Mouse (Mus musculus) fibroblast of lung, adult 2 months (primary cell): ENCODE data around the gene Dnajb12.

ENCODE experiments used
- DNase-seq: peaks from one replicate; pipeline ENCODE4 v3.0.0-alpha.2; 2011; ENCODE audit warnings: low read depth

Gene Dnajb12

DNA sequence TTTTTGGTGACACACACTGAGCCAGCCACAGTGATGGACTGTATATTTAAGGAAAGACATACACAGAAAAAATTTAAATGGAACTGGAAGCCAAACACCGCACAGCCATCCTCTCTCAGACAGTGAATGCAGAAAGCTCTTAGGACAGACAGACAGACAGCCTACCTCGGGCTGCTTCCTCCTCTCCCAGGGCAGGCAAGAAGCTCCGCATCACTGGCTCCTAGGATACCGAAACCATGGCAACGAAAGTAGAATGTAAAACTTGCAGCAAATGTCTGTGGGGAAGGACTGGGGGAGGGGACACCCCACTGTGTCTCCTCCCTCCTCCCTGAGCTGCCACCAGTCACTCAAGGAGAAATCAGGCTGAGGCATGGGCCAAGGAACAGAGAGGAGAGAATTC, 18.2 kb downstream of the Dnajb12 start:
- DNase-seq: no peak

DNA sequence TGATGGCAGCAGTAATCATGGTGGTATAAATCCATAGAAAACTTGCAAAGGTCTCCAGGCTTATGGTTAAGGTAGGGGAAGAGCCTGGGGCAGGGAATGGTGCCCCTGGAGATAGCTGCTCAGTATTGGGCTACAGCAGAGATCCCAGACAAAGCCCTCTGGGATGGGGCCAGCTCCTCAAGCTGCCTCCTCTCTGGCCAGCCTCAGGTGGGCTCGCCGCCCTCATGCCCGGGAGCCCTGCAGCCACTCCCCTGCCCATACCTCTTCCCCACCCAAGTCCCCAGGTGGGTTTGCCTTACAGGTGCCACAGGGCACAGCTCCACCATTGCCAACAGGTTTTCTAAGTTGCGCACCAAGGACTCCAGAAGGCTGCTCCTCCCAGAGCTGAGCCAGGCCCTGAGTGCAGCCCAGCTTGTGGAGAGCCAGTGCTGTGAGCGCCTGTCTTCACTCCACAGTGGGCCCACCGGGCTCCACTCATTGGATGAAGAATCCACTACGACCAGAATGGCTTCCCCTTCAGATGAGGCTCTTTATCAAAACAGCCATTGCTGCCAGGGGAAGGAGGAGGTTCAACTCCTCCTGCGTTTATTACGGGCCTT, 18.9 kb downstream of the Dnajb12 start:
- no peak for DNase-seq

DNA sequence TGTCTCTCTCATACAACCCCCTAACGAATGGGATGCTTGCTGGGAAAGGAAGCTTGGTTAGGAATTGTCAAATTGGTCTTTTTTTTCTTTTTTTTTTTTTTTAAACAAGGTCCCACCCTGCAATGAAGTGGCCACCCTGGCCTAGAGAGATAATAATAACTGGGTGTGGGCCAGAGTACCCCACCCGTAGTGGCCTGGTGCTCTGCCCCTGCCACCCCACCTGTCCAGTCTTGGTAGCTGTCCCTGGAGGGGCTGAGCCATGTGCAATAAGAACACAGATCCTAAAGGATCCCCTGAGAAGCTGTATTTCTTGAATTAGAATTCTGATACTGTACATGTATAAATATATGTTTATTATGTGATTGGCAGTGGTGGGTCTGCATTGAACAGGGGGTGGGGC, 19.6 kb downstream of the Dnajb12 start:
- no peak for DNase-seq

DNA sequence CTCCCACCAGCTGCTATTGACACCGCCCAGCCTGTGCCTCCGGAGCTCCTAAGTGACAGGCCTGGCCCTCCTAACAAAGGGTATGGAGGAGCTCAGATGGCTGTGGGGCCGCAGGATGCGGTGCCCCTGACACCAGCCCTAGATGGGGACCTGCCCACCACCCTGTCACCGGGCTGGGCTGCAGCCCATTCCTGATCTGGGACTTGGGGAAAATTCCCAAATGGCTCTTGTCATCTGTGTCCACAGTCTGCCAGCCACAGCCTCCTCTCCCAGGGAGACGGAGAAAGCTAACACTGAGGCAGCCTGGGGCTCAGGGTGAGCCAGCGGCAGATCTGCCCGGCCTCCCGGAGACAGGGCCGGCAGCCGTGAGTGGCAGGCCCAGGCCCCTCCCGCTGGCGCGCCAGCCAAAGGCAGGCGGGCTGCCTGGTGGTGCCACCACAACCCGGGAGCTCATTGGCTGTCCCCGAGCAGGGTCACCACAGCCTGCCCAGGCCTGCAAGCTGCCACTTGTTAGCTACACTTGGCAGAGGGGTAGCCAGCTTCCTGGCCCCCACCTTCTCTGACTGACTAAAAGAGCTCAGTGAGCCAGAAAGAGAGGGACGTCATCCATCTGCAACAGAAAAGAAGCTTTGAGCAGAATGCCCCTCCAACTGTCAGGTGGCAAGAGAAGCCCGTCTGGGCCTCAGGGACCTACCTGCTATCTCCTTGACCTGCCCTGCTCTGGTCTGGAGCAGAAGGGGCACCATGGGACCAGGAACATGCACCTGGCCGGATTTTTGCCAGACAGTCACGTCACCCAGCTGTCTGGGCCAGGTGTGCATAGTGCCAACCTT, 20.2 kb downstream of the Dnajb12 start:
- DNase-seq: peak; percentile 91

DNA sequence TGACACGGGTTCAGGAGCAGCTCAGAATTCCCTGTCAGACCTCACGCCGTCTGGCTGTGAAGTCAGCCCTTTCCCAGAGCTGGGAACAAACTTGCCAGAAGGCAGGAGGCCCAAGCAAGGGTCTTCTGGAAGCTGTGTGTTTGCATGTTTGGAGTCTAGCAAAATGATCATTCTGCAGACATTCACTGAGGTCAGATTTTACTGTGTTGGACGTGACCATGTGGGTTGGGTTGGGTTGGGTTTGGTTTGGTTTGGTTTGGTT, 20.7 kb downstream of the Dnajb12 start:
- no peak for DNase-seq

DNA sequence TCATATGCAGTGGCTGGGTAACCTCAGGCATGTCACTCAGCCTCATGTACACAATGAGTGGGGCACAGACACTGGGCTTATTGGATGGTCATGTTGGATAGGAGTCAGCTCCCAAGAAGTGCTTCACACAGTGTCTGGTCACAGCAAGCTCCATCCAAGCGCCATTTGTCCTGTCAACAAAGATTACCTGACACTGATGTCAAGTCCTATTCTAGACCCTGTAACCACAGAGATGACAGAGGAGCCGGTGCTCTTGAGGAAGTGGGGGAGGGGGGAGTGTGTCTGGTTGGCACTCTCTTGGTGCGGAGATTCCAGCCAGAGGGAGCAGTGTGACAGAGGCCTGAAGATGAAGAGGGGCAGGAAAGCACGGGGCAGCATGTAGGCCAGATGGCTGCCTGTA, 21.6 kb downstream of the Dnajb12 start:
- DNase-seq: no peak

DNA sequence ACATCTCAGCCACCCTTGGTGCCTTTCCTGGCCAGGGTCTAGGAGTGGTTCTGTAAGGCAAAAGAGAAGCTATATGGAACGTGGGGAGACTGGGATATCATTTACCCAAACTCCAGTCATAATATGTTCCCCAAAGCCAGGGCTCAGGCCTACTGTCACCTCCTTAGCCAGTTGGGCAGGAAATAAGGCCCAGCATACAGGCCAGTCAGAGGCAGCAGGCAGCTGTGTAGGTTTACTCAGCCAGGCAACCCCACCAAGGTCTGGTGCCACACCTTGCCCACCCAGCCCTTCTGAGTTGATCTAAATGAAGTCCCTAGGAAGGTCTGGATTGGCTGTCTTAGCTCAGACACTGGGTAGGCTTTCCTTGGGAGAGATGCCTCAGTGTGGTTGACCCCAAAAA, 22.1 kb downstream of the Dnajb12 start:
- DNase-seq: no peak

DNA sequence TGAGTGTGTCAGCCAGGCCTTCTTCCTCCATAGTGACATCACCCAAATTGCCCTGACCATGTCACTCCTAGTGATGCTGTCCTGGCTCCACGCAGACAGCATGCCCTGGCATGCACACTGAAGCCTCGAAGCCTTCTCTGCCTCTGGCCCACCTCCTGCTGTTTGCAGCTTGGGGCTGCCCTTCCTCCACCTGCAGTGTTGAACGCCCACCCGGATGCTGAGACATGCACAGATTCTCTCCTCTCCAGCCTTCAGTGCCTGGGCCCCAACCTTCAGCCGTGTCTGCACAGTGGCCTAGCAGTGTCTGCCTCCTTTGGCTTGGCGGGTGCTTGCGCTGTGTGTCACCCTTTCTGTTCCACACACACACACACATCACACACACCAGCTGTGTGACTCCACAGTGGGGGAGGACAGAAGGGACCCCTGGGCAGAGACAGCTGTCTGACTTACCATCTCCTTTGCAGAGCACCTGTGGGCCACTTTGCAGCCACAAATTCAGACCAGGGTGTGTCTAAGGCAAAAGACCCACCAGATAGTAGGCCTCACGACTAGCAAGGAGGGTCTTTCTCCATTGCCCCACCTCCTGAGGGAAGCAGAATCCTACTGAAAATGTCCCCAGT, 22.7 kb downstream of the Dnajb12 start:
- DNase-seq: no peak

DNA sequence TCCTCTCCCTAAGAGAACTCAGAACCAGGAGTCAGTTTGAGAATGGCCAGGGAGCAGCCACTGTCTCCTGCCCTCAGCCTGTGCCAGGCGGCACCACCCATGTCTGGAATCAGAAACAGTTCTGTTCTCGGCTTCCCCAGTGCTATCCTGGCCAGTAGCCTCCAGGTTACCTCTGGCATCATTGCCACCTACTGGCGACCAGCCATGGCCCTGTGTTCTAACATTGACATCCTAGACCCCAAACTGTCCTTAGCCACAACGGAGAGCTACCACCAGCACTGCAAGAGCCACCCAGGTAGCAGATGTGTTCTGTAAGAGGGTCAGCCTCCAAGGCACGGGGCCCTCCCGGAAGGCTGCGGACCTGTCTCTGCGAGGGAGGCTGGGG, 23.2 kb downstream of the Dnajb12 start:
- DNase-seq: no peak

DNA sequence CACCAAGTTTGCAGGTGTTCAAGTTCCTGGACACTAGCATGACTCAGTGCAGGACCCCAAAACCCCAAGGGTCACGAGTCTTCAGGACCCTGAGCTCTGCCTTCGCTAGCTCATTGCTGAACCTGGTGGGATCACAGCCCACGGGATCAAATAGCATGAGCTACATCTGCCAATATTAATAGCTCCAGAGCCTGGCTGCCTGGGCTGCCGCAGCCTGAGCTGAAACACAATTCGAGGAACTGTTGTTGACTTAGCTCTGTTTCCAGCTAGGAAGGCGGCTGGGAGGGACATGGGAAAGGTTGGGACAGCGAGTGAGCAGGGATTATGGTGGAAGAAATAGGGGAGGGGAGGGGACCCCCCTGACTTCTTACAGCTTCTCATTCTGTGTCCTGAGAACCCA, 23.8 kb downstream of the Dnajb12 start:
- DNase-seq: no peak

DNA sequence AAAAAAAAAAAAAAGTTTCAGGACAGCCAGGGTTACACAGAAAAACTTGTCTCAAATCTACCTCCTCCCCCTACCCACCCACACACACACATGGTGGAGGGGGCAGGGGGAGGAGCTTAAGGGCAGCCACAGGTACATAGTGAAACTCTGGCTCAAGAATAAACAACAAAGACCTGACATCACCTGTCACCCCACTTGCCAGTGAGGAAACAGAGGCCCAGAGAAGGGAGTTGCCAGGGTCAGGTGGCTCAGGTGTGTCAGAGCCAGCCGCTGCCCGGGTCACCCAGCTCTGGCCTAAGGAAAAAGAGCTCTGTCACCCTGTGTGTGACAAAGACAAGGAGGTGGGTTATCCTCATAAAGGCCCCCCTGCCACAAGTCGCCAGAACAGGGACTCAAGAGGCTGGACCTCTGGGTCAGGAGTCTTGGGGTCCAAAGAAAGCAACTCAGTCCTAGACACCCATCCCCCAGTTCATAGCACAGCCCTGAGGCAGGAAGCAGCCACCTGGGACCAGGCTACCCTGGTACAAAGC, 27.8 kb downstream of the Dnajb12 start:
- DNase-seq: no peak

DNA sequence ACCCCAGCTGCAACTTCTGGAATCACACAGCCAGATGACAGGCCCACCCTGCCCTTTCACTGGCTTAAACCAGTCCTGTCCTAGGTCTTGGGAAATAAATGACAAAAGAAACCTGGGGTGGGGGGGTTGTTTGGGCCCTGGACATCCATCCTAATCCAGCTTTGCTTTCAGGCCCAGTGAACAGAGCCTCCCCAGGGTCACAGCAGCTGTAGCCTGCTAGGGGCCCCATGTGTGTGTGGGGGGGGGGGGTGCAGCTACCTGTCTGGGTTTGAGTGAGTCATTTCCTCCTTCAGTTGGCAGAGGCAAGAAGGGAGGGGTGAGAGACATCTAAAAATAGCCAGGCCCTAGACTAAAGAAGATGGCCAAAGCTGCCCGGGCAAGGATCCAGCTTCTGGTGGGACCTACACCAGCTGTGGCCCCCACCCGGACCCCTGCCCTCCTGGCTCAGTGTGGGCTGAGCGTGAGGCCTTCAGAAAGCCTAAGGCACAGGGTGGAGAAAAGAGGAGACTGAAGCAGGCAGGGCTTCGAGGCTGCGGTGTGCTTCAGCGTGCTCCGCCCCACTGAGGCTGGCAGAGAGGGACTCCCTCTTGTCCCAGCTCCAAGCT, 28.4 kb downstream of the Dnajb12 start:
- DNase-seq: peak; percentile 89

DNA sequence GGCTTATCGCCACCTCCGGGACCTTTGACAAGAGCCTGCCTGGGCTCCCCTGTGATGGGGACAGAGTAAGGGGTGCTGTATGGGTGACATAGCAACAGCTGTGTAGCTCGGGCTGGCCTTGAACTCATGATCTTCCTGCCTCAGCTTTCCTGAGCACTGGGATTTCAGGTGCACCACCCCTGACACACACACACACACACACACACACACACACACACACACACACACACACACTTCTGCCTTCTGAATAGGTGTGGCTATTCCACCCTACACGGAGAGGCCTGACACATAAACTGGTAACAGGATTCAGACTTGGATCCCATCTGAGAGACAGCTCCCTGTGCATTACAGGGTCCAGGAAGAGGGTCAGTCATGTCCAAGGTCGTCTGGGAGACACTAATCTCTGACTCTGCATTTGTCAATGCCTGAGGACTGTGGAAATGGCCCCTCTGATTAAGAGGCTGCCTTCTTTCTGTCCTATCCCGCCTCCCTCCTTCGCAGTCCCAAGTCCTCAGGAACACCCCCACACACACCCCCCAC, 29.5 kb downstream of the Dnajb12 start:
- DNase-seq: no peak

DNA sequence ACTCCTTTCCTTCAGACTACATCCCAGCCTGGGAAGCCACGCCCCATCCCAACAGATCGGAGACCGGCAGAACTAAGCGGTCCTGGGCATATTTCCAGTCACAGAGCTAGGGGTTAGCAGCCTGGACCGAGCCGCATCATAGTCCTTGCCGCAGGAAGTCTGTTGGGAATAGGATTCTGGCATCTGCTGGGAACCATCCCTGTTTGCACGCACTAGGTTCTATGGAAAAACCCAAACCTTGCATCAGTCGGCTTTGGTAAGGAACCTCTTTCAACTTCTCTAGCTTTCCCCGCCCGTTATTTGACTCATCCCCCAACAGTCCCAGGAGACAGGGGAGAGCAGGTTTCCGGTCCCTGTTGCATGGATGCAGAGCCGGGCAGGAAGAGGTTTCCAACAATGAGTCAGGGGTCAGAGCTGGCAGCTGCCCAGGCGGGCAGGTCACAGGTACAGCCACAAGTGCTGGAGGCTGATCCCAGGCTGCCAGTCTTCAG, 30.0 kb downstream of the Dnajb12 start:
- DNase-seq: peak; percentile 99

DNA sequence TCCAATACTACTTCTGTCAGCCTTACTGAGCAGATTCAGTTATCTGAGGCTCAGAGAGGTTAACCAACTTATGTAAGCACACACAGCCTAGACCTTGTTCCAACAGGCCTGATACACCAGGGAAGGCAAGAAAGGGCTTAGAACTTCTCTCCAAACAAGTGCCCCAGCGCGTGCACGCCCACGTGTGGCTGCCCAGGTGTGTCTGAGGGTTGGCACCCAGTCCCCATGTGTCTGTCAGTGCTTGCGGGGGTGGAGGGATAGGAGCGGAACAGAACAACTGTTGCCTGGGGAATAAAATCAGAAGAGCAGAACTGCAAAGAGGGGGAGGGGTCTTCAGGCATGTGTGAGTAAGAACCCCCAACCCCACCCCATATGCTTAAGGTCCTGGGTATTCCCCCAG, 31.7 kb downstream of the Dnajb12 start:
- no peak for DNase-seq

DNA sequence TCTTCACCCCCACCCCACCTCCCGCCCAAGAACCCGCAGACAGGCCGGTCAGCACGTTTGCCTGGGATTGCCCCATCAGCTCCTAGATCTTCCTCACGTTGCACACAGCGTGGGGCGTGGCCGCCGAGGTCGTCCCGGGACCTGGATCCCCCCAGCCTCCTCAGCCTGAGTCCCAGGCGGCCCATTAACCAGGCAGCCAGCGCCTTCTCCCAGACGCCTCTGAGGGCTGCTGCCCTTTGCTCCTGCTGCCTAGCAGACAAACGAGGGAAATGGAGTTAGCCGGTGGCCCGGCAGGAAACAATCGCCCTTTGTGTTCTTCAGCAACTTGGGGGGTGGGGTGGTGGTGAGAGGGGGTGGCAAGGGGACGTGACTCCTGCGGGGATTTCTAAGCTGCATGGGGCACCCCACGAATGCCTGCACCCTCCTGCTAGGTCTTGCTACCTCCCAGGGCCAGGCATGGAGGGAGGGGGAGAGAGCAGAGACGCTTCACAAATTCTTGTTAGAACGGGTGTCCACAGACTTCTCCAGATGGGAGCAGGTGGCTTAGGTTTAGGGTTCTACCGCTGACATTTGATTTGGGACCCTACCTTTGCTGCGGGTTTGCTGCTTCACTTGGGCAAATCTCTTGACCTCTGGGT, 32.3 kb downstream of the Dnajb12 start:
- no peak for DNase-seq

DNA sequence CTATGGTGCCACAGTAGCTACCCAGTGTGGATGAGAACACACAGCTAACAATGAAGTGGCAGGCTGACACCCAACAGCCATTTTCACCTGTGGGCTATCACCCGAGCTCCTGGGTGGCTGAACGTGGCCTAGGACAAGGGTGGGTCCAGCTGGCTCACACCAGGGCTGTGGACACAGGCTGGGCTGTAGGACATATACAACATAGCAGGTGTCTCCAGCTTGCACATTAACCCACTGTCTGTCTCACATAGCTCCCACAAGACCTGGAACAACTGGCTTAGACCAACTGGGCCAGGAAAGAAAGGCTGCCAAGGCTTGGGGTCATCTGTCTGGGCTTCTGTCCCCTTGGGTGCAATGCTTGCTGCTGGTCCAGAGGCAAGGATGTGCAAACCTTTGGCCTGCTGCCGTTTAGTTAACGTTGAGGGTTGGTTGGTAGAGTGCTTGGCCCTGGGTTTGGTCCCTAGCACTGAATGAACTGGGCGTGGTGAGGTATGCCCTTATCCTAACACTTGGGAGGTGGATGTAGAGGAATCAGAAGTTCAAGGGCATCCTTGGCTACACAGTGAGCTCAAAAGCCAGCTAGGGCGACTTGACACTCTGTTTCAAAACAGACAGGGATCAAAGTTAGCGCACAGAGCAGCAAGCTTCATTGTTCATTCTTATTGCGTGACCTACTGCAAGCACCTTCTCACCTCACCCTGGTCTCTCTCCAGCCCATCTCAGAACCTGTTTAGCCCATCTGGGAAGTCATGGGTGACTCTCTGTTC, 36.0 kb downstream of the Dnajb12 start:
- no peak for DNase-seq

DNA sequence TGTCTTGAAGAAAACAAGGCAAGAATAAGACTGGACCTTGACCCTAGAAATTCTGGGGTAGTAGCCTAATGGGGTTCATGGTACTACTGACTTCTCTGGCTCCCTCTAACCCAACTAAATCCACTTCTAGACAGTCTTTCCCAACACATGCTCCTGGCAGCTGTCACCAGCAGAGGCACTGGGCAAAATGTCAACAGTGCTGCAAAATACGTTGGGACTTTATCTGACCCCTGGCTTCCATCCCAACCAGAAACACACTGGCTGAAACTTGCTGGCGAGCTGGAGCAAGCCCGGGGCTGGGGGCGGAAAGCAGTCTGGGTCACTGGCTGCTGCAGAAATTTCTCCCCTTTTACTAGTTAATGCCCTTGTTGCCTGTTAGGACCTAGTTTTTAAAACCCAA, 36.8 kb downstream of the Dnajb12 start:
- DNase-seq: peak; percentile 90

DNA sequence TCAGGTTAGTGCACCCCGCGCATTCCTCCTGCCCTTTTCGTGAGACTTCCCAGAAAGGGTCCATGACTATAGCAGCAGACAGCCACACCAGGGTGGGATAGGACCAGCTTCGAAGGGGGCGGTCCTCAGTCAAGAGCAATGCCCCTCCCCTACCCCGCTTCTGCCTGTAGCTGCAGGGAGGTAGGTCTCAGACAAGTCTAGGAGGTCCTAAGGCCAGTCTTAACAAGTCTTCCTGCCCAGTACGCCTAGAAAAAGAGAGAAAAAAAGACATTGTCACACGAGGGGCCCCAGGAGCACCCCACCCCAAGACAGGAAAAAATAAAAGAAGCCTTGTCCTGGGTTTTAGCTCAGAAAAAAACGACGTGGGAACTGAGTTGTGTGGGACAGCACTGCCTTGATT, 37.3 kb downstream of the Dnajb12 start:
- DNase-seq: no peak

DNA sequence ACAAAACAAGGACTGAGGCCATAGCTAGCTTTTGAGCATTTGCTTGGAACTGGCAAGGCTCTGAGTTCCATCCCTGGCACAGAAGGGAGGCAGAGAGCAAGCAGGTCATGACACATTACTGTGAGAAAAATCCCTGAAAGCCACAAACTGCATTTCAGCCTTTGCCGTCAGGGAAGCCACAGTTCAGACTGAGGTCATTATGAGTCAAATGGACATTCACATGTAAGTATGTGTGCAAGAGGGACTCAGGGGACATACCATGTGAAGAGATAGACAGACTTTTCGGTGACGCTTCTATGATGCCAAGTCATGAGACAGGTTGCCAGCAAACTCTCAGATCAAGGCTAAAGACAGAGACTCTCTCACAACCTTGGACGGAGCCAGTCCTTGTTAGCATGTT, 38.8 kb downstream of the Dnajb12 start:
- DNase-seq: peak; percentile 84

DNA sequence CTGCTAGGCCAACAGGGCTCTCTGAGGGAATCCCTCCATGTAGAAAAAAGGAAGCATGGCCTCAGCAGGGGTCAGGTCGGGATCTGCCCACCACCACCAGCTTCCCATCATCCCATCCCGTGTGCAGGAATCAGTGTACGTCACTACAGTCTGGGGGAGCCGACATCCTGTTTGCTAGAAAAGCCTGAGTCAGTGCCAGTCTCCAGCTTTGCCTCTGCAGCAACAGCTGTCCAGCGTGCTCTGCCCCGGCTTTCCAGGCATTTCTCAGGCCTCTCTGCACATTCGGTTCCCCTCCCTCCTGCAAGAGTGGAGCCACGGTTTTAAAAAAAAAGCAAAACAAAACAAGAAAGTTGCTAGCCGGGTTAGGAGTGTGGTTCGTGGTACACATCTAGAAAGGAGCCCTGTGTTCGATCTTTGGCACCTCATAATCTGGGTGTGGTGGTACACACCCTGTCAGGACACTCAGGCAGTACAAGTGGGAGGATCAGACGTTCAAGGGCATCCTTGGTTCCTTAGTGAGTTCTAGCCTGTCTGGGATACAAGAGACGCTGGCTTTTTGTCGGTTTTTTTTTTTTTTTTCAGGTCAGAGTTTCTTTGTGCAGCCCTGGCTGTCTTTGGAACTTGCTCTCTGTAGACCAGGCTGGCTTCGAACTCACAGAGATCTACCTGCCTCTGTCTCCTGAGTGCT, 40.3 kb downstream of the Dnajb12 start:
- peak; percentile 94 for DNase-seq
